Mouse (Mus musculus) mouse trophoblast stem cell (cell line): ENCODE measurements around the gene Spry2.

ENCODE experiments used
- in situ Hi-C, 2 experiments: fragments of 300-500 bp; cut with MseI, MboI; formaldehyde crosslinking; loops; 2 replicates in 1 of 2; 3 replicates in 1 of 2; pipeline ENCODE4 v1.15.1; 2025

The Spry2 gene

DNA sequence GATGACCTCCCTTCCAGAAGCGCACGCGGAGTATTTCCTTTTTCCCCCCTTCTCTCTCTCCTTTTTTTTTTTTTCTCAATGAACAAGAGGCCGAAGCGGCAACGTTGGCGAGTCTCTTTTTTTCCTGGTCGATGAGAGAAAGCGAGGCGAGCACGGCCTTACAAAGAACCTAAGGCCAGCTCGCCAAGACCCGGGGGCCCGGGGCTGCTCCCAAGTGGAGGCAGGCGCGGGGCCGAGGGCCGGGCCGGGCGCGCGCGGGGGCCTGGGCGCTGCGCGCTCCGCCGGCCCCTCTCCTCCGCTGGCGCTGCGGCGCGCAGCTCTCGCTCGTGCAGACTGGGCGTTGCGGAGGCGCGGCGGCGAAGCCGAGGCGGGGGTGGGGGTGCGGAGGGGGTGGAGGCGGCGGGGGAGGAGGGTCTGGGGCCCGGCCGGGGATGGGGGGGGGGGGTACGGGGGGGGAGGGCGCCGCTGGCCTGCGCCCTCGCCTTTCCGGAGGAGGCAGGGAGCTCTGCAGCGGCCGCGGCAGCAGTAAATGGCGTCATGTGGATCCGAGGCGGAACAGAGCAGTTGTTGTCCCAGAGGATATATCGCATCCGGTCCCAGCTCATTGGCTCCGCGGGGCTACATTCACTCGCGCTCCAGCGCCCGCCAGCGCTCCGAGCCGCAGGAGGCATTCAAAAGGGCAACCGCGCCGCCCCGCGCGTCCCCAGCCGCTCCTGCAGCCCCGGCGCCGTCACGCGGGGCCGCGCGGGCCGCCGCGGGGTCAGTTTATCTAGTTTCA lies at the start of gene Spry2:
Gene Spry2 (minus strand): TSS at position 29 of the 778 bp plus-strand sequence.
- in situ Hi-C loops = no loop called here

DNA sequence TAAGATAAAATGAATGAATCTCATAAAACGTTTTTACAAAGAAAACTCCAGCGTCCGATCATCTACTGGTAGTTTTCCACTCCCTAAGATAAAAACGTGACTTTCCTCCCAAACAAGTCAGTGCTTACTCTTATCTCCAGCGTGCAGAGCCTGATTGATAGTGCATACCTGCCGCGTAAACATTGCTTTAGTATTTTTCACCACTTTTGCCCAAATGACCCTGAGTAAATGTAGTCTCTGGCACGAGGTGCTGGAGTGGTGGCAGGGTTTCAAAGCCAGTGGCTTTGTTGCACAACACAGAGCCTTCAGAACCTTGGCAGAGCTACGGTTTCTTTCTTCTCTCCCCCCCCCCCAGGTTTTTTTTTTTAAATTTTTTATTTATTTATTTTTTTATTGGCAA lies 44.7 kb upstream of the Spry2 start:
- in situ Hi-C loops = no loop called here

- in situ Hi-C loops = no loop called here
These were observed 30.1 kb upstream of the Spry2 start for GRCm38 (mm10) chr14:105926726-105927125.

GRCm38 (mm10) chr14:105925305-105925704 lies 28.7 kb upstream of the Spry2 start:
- in situ Hi-C loops = no loop called here

DNA sequence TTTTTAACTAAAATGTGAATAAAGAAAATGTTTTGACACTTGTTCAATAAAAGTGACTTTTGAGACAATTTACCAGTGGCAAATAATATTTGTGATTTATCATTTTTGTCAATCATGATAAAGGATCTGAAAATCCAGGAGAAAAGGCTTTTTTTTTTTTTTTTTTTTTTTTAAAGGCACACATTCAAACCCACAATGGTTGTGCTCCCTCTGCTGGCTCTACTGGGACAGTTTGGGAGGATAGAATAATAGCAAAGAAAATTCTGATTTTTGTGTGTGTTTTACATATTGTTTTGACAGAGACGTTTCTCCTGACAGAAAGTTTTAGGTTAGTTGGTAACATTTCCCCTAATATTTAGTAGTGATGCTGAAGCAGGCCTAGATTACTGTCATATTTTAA lies 28.1 kb upstream of the Spry2 start:
- in situ Hi-C loops = no loop called here

DNA sequence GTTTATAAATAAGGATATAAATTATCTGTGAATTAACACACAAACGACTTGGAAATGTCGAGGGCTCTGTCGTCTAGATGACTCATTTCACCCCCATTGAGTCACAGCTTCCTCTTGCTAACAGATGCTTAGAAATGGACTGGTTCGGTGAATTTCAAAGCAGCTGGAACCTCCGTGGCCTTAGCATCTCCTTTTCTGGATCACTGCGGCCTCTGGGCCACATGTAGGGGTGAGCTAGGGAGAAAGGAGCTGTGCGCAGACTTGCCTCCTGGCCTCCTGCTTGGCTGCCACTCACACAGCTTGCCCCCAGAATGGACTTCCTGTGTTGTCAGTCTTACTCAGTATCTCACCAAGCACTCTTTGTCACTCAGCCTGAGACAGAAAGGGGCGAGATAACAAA lies 26.3 kb upstream of the Spry2 start:
- in situ Hi-C loops = no loop called here

GRCm38 (mm10) chr14:105922427-105922826 lies 25.8 kb upstream of the Spry2 start:
- in situ Hi-C loops = no loop called here

DNA sequence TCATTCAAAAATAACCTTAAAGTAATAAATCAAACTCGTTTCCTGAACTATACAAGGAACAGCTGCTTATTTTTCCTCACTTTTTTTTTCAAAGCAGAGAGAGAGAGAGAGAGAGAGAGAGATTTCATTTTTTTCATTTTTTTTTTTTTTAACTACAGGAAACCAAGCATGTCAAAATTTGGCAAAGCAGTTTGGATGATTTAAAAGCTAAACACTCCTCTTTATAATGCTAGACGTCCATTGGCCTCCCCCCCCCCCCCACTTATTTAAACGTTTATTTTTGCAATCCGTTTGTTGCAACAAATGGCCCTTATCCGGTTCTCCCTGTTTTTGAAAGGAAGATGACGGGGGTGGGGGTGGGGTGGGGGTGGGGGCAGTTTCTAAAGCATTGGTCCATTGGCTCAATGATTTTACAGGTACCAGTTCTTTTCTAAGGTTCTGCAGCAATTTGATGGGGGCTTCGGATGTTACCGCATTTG lies 24.6 kb upstream of the Spry2 start:
- in situ Hi-C loops = no loop called here

- in situ Hi-C loops = no loop called here
These were observed 24.0 kb upstream of the Spry2 start for GRCm38 (mm10) chr14:105920395-105921216.

DNA sequence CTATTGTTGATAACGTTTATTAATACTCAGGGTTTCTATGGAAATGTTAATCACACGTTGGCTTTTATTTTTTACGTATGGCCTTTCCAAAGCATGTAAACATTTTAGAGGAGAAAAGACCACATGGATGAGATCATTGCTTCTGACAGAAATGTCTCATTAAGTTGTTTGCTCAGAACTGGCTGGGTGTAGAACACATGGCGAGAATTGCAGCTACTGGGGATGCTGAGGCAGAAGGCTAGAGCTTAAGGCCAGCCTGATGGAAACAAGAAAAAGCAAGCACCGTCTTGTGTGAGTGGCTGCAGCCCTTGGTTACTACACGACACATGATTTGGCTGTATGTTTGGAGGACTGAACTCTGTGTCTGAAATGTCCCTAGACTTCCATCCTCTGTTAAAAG lies 10.6 kb upstream of the Spry2 start:
- in situ Hi-C loops = no loop called here

DNA sequence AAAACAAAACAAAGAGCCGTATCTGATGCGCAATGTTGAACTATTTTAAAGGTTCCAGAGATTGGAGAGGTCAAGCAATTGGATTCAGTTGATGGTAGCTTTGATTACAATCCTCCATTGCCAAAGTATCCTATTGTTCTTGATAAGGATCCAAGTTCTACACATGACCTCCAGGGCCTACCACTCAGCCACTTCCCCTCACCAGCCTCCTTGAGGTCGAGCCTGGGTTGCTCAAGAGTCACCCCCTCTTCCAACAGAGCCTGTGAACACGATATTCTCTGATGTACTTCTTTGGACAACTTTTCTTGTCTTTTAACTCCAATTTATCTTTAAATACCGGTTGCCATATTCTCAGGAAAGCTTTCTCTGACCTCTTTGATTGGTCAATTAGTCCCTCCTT lies 9.3 kb upstream of the Spry2 start:
- in situ Hi-C loops = no loop called here

DNA sequence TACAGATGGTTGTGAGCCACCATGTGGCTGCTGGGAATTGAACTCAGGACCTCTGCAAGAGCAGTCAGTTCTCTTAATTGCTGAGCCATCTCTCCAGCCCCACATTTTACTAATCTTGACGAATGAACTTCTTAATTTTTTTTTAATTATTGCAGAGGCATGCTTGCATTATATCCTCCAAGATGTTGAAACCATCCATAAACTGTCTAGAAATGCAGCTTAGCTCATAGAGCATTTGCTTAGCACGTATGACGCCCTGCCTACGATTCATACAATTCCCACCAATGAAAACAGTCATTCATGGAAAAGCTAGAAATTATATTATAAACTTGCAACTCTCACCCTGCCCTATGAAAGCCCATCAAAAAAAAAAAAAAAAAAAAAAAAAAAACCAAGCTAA lies 8.9 kb upstream of the Spry2 start:
- in situ Hi-C loops = no loop called here

DNA sequence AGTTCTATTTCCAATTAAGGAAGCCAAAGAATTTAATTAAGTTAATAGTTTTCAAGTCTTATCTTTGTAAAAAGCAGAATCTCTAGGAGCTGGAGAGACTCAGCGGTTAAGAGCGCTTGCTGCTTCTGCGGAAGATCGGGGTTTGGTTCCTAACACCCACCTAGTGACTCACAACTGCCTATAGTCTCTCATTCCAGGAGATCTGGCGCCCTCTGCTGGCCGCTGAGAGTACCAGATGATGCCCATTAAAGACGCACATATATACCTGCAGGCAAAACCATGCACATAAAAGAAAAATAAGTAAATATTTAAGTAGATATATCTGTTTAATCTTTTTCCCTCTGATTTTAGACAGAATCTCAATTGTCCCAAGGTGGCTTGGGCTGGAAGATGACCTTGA lies 6.2 kb upstream of the Spry2 start:
- in situ Hi-C loops = no loop called here

GRCm38 (mm10) chr14:105900841-105901240 lies 4.2 kb upstream of the Spry2 start:
- in situ Hi-C loops = no loop called here

DNA sequence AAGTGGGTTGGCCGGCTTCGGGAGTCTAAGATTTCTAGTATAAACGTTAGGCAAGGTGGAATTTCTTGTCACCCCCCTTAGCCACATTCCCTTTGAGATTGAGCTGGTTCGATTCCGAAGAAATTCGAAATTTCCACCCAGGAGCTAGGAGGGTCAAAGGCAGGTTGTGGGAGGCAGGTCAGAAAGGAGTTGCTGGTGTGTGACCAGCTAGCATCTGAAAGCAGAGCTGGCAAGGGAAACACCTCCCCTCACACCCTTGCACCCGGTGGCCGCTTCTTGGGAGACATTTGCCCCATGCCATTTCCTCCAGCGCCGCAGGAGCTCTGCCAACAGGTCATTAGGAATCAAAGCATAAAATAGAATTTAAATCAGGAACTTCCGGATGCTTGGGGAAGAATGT lies 2.5 kb upstream of the Spry2 start:
- in situ Hi-C loops = no loop called here

DNA sequence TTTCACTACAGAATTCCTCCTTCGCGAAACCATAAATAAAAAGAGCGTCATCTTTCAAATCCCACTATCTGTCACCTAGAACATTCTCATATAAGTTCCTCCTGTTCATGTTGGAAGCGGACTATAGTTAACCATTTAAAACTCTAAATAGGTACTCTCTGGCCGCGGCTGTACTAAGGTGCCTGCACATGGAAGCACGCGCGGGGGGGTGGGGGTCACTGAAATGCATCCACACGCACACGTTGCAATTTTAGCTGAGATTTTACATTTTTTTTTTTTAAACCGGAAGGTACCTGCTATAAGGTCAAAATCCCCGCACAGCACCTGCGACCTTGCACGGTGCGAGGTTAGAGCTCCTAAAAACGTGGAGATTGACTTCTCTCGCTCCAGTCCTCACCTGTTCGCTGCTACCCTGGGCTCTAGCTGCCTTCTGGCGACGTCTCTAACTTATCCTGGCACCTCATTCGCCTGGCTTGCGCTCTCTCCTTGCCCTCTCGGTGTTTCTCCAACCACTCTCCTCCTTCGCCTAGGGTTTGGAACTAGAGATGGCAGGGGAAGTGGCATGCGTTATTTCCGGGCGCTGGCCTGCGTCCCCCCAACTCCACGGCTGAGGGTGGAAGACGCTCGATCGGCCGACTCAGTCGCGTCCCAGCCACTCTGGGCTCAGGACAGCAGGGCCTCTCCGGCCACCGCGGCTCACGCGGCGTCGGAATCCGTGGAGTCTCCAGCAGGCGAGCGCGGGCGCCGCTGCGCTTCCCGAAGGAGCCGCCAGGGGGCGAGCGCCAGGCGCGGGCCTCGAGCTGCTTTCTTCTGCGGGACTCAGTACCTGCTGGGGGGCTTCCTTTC lies 1.9 kb upstream of the Spry2 start:
- in situ Hi-C loops = no loop called here

GRCm38 (mm10) chr14:105897569-105898101 lies 1.0 kb upstream of the Spry2 start:
- in situ Hi-C loops = no loop called here

GRCm38 (mm10) chr14:105895961-105896651 lies 513 bp downstream of the Spry2 start:
- in situ Hi-C loops = no loop called here

- in situ Hi-C loops = no loop called here
These were observed 1.4 kb downstream of the Spry2 start for GRCm38 (mm10) chr14:105894971-105895873.

DNA sequence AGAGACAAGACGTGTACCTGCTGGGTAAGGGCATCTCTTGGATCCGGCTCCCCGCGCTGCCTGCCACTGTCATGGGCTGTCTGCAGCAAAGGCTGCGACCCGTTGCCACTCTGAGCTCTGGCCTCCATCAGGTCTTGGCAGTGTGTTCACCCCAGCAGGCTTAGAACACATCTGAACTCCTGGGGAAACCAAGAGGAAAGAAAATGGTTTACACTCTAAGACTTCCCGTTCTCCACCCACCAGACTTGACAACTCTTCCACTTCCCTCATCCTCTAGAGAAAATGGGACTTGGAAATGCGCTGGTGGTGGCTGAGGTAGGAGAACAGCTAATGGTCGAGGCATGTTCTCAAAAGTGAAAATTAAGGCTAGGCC lies 3.0 kb downstream of the Spry2 start:
- in situ Hi-C loops = no loop called here
